Mouse (Mus musculus): ENCODE measurements at regions not wholly inside any gene's neighbourhood (a gene's known extent, or its start where the extent isn't known, plus 50 kb on each side); places are given as distances from the start of the nearest gene placed in this dataset.

- Histone ChIP-seq H3K27ac (ENCODE audit: control insufficient read depth, low read depth, low read length) (no peak overlapping the region), H3K27me3 (ENCODE audit: control insufficient read depth in 1 of 2, insufficient read depth in 2 of 2, low read length in 2 of 2) (no peaks in the 10 kb centered on the region), H3K36me3 (ENCODE audit: control insufficient read depth in 1 of 2, insufficient read depth in 2 of 2, low read length in 2 of 2) (no peaks in the 10 kb centered on the region), H3K4me3 (ENCODE audit: control insufficient read depth in 1 of 2, insufficient read depth in 1 of 2, low read depth in 2 of 2, low read length in 2 of 2) (no peak overlapping the region), H3K79me2 (ENCODE audit: control insufficient read depth, insufficient read depth, low read length, poor library complexity) (no peaks in the 10 kb centered on the region), H3K4me1 (ENCODE audit: control insufficient read depth in 1 of 2, insufficient read depth in 2 of 2, low read length in 2 of 2) (no peaks in the 10 kb centered on the region), H3K9me3 (replicated peaks; ENCODE audit: insufficient read depth, low read length) (no peaks in the 10 kb centered on the region), H3K9ac (ENCODE audit: control insufficient read depth, low read depth, low read length, poor library complexity, severe bottlenecking) (no peak overlapping the region)
- TF ChIP-seq RCOR1 (IDR thresholded peaks at IDR 0.05; ENCODE audit: low read depth, low read length) (no peak), POLR2AphosphoS2 (IDR thresholded peaks at IDR 0.05; ENCODE audit: low read length) (no peak), E2F4 (IDR thresholded peaks at IDR 0.05; ENCODE audit: borderline replicate concordance, low read depth, low read length) (no peak), ZKSCAN1 (IDR thresholded peaks at IDR 0.05; ENCODE audit: low read depth, low read length) (no peak), TAL1 (IDR thresholded peaks at IDR 0.05; ENCODE audit: low read length) (no peak), HCFC1 (IDR thresholded peaks at IDR 0.05; ENCODE audit: low read depth, low read length) (no peak), MAZ (IDR thresholded peaks at IDR 0.05; ENCODE audit: low read depth, low read length) (no peak), NELFE (IDR thresholded peaks at IDR 0.05; ENCODE audit: low read depth, low read length) (no peak), CTCF (IDR thresholded peaks at IDR 0.05 in 2 of 3, conservative IDR thresholded peaks at IDR 0.05 in 1 of 3; ENCODE audit: control insufficient read depth in 1 of 3, insufficient read depth in 1 of 3, low read depth in 2 of 3, low read length in 3 of 3, poor library complexity in 1 of 3, severe bottlenecking in 1 of 3) (no peak)
- no peak for DNase-seq (ENCODE audit: low read depth, low spot score)
Observed at GRCm38 (mm10) chr12:59786831-59787230, 567.3 kb upstream of the Fbxo33 start.

GRCm38 (mm10) chr12:59770980-59771379 is 551.5 kb upstream of the Fbxo33 start:
- H3K36me3 ChIP-seq (ENCODE audit: control insufficient read depth in 1 of 2, insufficient read depth in 2 of 2, low read length in 2 of 2), result no peaks in the 10 kb centered on the region
- no peak for DNase-seq (ENCODE audit: low read depth, low spot score)
- H3K4me1 ChIP-seq (ENCODE audit: control insufficient read depth in 1 of 2, insufficient read depth in 2 of 2, low read length in 2 of 2), result no peaks in the 10 kb centered on the region
- no peaks in the 10 kb centered on the region for H3K27me3 ChIP-seq (ENCODE audit: control insufficient read depth in 1 of 2, insufficient read depth in 2 of 2, low read length in 2 of 2)
- no peak overlapping the region for H3K27ac ChIP-seq (ENCODE audit: control insufficient read depth, low read depth, low read length)
- H3K9ac ChIP-seq (ENCODE audit: control insufficient read depth, low read depth, low read length, poor library complexity, severe bottlenecking), result no peak overlapping the region
- no peaks in the 10 kb centered on the region for H3K9me3 ChIP-seq (replicated peaks; ENCODE audit: insufficient read depth, low read length)
- TF ChIP-seq EP300 (IDR thresholded peaks at IDR 0.05; ENCODE audit: low read depth in 1 of 2, low read length in 2 of 2), result no peak
- no peak for TF ChIP-seq KAT2A (conservative IDR thresholded peaks at IDR 0.05; ENCODE audit: low read depth, low read length)
- TF ChIP-seq BHLHE40 (IDR thresholded peaks at IDR 0.05; ENCODE audit: borderline replicate concordance, low read depth, low read length), result no peak
- no peak for TF ChIP-seq USF2 (IDR thresholded peaks at IDR 0.05; ENCODE audit: borderline replicate concordance in 1 of 2, insufficient read depth in 1 of 2, low read depth in 1 of 2, low read length in 2 of 2)
- TF ChIP-seq RAD21 (IDR thresholded peaks at IDR 0.05; ENCODE audit: low read depth, low read length), result no peak
- no peak for TF ChIP-seq JUND (IDR thresholded peaks at IDR 0.05; ENCODE audit: low read depth, low read length)
- no peak for TF ChIP-seq SMC3 (IDR thresholded peaks at IDR 0.05; ENCODE audit: low read depth, low read length)
- no peak for TF ChIP-seq E2F4 (IDR thresholded peaks at IDR 0.05; ENCODE audit: borderline replicate concordance, low read depth, low read length)
- TF ChIP-seq POLR2A (IDR thresholded peaks at IDR 0.05; ENCODE audit: control insufficient read depth in 1 of 2, insufficient read depth in 1 of 2, low read depth in 1 of 2, low read length in 2 of 2, poor library complexity in 1 of 2), result no peak
- no peaks in the 10 kb centered on the region for H3K79me2 ChIP-seq (ENCODE audit: control insufficient read depth, insufficient read depth, low read length, poor library complexity)
- no peak overlapping the region for H3K4me3 ChIP-seq (ENCODE audit: control insufficient read depth in 1 of 2, insufficient read depth in 1 of 2, low read depth in 2 of 2, low read length in 2 of 2)

Data from MEL (cell line).